Mouse (Mus musculus) myocyte (in vitro differentiated cells): ENCODE measurements around the gene Adam11.
"Not testable (repeated sequence)": the region's sequence is repeated elsewhere in the genome, so short reads cannot be mapped to it uniquely, and the experiment has no call there.

ENCODE experiments used
- CEBPB ChIP-seq: IDR thresholded peaks from 2 replicates; pipeline ENCODE4 v1.6.1; 2011; ENCODE audit warnings: mild to moderate bottlenecking, moderate library complexity; ENCODE audit not compliant: poor library complexity, insufficient read depth, severe bottlenecking
- E2F4 ChIP-seq: IDR thresholded peaks from one replicate; pipeline ENCODE4 v1.6.1; 2011; ENCODE audit warnings: mild to moderate bottlenecking, control low read depth, moderate library complexity; ENCODE audit not compliant: insufficient read depth
- MAX ChIP-seq: IDR thresholded peaks from one replicate; pipeline ENCODE4 v1.6.1; 2011; ENCODE audit warnings: low read depth, mild to moderate bottlenecking, control low read depth
- MYOD1 ChIP-seq, 3 experiments: IDR thresholded peaks; one replicate each; pipeline ENCODE4 v1.6.1; 2011; ENCODE audit warnings: control low read depth in 2 of 3, low read depth in 2 of 3, mild to moderate bottlenecking in 2 of 3, moderate library complexity in 1 of 3; ENCODE audit not compliant: insufficient read length in 2 of 3, control insufficient read depth in 1 of 3
- MYOG ChIP-seq, 3 experiments: IDR thresholded peaks; one replicate each; pipeline ENCODE4 v1.6.1; 2011; ENCODE audit warnings: control low read depth in 2 of 3, low read depth in 2 of 3, mild to moderate bottlenecking in 2 of 3; ENCODE audit not compliant: insufficient read length in 2 of 3, control insufficient read depth in 1 of 3, insufficient read depth in 1 of 3
- POLR2A ChIP-seq: IDR thresholded peaks from one replicate; pipeline ENCODE4 v1.6.1; 2011; ENCODE audit warnings: low read depth, mild to moderate bottlenecking, control low read depth, moderate library complexity; ENCODE audit not compliant: insufficient read length
- POLR2AphosphoS2 ChIP-seq: IDR thresholded peaks from one replicate; pipeline ENCODE4 v1.6.1; 2011; ENCODE audit warnings: low read depth, control low read depth; ENCODE audit not compliant: insufficient read length
- TCF12 ChIP-seq: IDR thresholded peaks from one replicate; pipeline ENCODE4 v1.6.1; 2011; ENCODE audit warnings: mild to moderate bottlenecking, control low read depth; ENCODE audit not compliant: poor library complexity, insufficient read depth, severe bottlenecking
- TCF3 ChIP-seq: IDR thresholded peaks from one replicate; pipeline ENCODE4 v1.6.1; 2011; ENCODE audit warnings: low read depth, control low read depth; ENCODE audit not compliant: insufficient read length
- USF1 ChIP-seq: IDR thresholded peaks from one replicate; pipeline ENCODE4 v1.6.1; 2011; ENCODE audit warnings: low read depth, mild to moderate bottlenecking, control low read depth, moderate library complexity

DNA sequence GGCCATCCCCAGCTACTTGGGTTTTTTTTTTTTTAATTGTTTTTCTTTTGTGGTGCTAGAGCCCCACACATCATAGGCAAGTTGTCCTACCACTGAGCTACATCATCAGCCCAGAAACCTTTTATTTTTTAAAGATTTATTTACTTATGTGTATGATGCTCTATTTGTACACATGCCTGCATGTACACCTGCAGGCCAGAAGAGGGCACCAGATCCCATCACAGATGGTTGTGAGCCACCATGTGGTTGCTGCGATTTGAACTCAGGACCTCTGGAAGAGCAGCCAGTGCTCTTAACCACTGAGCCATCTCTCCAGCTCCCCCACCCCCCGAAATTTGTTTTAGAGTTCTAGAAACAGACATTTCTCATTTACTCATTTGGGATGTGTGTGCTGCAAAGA, 46.7 kb upstream of the Adam11 start:
- TF ChIP-seq CEBPB; POLR2A; MYOG (IDR thresholded peaks at IDR 0.05; ENCODE audit: control insufficient read depth in 1 of 3, insufficient read depth in 1 of 3, insufficient read length in 2 of 3, low read depth in 2 of 3); USF1; POLR2AphosphoS2; MAX; MYOD1 (IDR thresholded peaks at IDR 0.05; ENCODE audit: control insufficient read depth in 1 of 3, insufficient read length in 2 of 3, low read depth in 2 of 3); TCF12; TCF3; E2F4: not testable (repeated sequence)
